Mouse (Mus musculus): ENCODE data around the gene Nup93. TPM values are rescaled to one million over a fixed set of nuclear protein-coding genes. Genes with fewer than 3 reads are reported as not detected.

Nup93 gene
- polyA plus RNA-seq, 1 experiment from 2014 or later, result 63.8 TPM

DNA sequence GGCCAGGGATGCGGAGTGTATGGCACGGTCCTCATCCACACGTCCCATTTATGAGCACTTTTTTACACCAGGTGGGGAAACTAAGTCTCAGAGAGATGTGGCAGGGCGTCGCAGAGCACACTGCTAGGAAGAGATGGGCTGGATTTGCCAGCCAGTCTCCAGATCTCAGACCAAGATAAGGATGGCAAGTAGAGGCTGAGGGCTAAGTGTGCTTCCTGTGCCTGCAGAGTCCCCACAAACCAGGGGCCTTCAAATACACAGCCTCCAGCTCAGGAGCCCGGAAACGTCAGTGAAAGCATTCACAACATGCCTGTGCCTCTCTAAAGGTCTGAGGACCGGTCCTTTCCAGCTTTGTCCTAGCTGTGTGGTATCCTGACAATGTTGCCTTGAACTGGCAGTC lies 123.2 kb downstream of the Nup93 start:
- H3K9me3 ChIP-seq (ENCODE audit: control insufficient read depth, low read length), result no peaks in the 10 kb centered on the region
- no peaks in the 10 kb centered on the region for H3K4me1 ChIP-seq (replicated peaks; ENCODE audit: control insufficient read depth, insufficient read depth, low read length)
- WGBS, result 84% methylated on average over 8 of the region's 8 CpGs
- no peak overlapping the region for H3K27ac ChIP-seq (ENCODE audit: low read length)
- H3K9ac ChIP-seq (replicated peaks; ENCODE audit: low read depth, low read length), result no peak overlapping the region
- H3K4me3 ChIP-seq (replicated peaks; ENCODE audit: low read length), result no peak overlapping the region
- H3K4me2 ChIP-seq (ENCODE audit: low read length), result no peak overlapping the region
- no peaks in the 10 kb centered on the region for H3K36me3 ChIP-seq (ENCODE audit: control insufficient read depth, insufficient read depth)
- no peaks in the 10 kb centered on the region for H3K27me3 ChIP-seq (replicated peaks; ENCODE audit: control insufficient read depth, insufficient read depth, low read length)
- no peak for ATAC-seq

DNA sequence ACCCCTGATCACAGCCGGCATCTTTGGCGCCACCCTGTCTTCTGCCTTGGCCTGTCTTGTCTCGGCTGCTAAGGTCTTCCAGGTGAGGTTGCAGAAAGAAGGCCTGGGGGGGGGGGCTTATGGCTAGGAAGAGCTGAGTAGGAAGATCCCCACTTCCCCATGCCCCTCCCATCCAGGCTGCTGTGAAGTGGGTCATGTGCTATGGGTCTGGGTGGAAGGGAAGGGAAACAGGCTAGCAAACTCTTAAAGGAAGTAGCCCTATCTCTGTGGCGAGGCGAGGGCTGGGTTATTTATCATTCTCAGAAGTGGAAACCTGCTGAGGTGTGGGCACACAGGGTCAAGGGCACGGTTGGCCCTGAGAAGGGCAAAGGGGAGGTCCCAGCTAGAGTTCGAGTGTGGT lies 126.4 kb downstream of the Nup93 start:
- ATAC-seq, result no peak
- no peak overlapping the region for H3K9ac ChIP-seq (replicated peaks; ENCODE audit: low read depth, low read length)
- no peak overlapping the region for H3K4me3 ChIP-seq (replicated peaks; ENCODE audit: low read length)
- no peaks in the 10 kb centered on the region for H3K27me3 ChIP-seq (replicated peaks; ENCODE audit: control insufficient read depth, insufficient read depth, low read length)
- no peaks in the 10 kb centered on the region for H3K4me1 ChIP-seq (replicated peaks; ENCODE audit: control insufficient read depth, insufficient read depth, low read length)
- H3K27ac ChIP-seq (ENCODE audit: low read length), result no peak overlapping the region
- no peaks in the 10 kb centered on the region for H3K36me3 ChIP-seq (ENCODE audit: control insufficient read depth, insufficient read depth)
- 87% methylated on average over 7 of the region's 7 CpGs for WGBS
- no peak overlapping the region for H3K4me2 ChIP-seq (ENCODE audit: low read length)
- H3K9me3 ChIP-seq (ENCODE audit: control insufficient read depth, low read length), result no peaks in the 10 kb centered on the region

DNA sequence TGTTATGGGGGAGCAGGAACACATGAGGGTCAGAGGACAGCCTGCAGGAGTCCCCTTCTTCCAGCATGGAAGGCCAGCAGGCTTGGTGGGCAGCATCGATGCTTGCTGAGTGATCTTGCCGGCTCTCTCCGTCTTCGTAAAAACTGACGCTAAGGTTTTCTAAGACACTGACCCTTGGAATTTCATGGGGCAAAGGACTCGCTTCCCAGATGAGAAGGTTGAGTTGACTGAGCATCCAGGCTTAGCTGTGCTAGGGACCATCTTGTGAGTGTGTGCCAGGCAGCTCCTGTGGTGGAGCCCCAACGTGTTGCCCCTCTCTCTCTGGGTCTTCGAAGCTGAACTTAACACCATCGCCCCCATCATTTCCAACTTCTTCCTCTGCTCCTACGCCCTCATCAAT lies 128.3 kb downstream of the Nup93 start:
- Histone ChIP-seq H3K27ac (ENCODE audit: low read length) (no peak overlapping the region), H3K36me3 (ENCODE audit: control insufficient read depth, insufficient read depth) (no peaks in the 10 kb centered on the region), H3K4me1 (replicated peaks; ENCODE audit: control insufficient read depth, insufficient read depth, low read length) (no peaks in the 10 kb centered on the region), H3K9ac (replicated peaks; ENCODE audit: low read depth, low read length) (no peak overlapping the region), H3K27me3 (replicated peaks; ENCODE audit: control insufficient read depth, insufficient read depth, low read length) (no peaks in the 10 kb centered on the region), H3K9me3 (ENCODE audit: control insufficient read depth, low read length) (no peaks in the 10 kb centered on the region), H3K4me2 (ENCODE audit: low read length) (no peak overlapping the region), H3K4me3 (replicated peaks; ENCODE audit: low read length) (no peak overlapping the region)
- no peak for ATAC-seq
- WGBS, result 91% methylated on average over 10 of the region's 10 CpGs

DNA sequence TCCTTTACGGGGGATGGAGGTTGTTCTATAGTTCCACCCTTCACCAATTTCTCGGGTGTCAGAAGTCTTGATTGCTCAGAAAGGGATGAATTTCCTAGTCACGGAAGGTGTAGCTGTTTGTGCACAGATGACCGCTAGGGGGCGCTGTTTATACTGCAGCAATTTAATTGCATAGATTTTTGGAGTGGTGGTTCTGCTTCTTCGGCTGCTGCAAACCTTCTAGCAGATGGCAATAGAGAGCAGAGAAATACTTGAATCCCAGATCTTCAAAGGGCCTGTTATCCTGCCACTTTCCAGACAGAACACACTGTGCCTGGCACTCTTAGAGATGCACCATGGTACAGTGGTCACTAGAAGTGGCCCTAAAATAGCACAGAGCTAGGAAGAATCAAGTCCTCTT lies 128.9 kb downstream of the Nup93 start:
- no peaks in the 10 kb centered on the region for H3K9me3 ChIP-seq (ENCODE audit: control insufficient read depth, low read length)
- H3K4me3 ChIP-seq (replicated peaks; ENCODE audit: low read length), result no peak overlapping the region
- no peaks in the 10 kb centered on the region for H3K27me3 ChIP-seq (replicated peaks; ENCODE audit: control insufficient read depth, insufficient read depth, low read length)
- H3K9ac ChIP-seq (replicated peaks; ENCODE audit: low read depth, low read length), result no peak overlapping the region
- H3K4me2 ChIP-seq (ENCODE audit: low read length), result no peak overlapping the region
- no peak overlapping the region for H3K27ac ChIP-seq (ENCODE audit: low read length)
- 13% methylated on average over 6 of the region's 6 CpGs for WGBS
- no peak for ATAC-seq
- H3K36me3 ChIP-seq (ENCODE audit: control insufficient read depth, insufficient read depth), result no peaks in the 10 kb centered on the region
- H3K4me1 ChIP-seq (replicated peaks; ENCODE audit: control insufficient read depth, insufficient read depth, low read length), result no peaks in the 10 kb centered on the region

DNA sequence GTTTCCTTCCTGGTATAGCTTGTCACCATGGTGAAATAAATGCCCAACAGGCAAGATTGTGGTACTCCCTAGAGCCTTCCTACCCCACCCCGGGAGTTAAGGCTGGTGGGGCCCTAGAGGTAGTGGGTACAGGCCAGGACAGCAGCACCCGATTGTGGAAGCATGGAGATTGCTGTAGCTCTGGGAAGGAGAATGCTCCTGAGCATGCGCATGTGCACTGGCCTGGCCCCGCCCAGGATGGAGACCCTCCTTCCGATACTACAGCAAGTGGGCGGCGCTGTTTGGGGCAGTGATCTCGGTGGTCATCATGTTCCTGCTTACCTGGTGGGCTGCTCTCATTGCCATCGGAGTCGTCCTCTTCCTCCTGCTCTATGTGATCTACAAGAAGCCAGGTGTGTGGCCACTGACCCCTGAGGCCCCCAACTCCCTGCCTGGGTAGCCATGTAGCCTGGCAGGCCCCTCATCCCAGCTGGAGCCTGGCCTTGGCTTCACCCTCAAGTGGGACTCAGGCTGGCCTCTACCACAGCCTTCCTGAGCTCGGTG lies 129.5 kb downstream of the Nup93 start:
- no peaks in the 10 kb centered on the region for H3K27me3 ChIP-seq (replicated peaks; ENCODE audit: control insufficient read depth, insufficient read depth, low read length)
- H3K4me3 ChIP-seq (replicated peaks; ENCODE audit: low read length), result no peak overlapping the region
- ATAC-seq, result no peak
- H3K27ac ChIP-seq (ENCODE audit: low read length), result no peak overlapping the region
- H3K9me3 ChIP-seq (ENCODE audit: control insufficient read depth, low read length), result no peaks in the 10 kb centered on the region
- no peaks in the 10 kb centered on the region for H3K36me3 ChIP-seq (ENCODE audit: control insufficient read depth, insufficient read depth)
- WGBS, result 90% methylated on average over 11 of the region's 11 CpGs
- no peaks in the 10 kb centered on the region for H3K4me1 ChIP-seq (replicated peaks; ENCODE audit: control insufficient read depth, insufficient read depth, low read length)
- H3K9ac ChIP-seq (replicated peaks; ENCODE audit: low read depth, low read length), result no peak overlapping the region
- no peak overlapping the region for H3K4me2 ChIP-seq (ENCODE audit: low read length)

DNA sequence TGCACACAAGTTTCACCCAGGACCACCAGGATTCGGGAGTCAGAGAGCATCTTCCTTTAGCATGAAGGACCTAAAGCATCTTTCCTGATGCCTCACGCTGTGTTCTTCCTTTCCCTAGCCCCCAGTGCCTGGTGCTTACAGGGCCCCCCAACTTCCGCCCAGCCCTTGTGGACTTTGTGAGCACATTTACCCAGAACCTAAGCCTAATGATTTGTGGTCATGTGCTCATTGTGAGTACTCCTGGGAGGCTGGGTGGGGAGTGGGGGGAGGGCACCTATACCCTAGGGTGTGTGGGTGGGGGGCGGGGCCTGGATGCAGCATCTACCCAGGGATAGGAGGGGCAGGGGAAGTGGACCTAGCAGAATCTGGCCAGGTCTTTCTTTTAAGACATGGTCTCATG lies 131.3 kb downstream of the Nup93 start:
- no peaks in the 10 kb centered on the region for H3K36me3 ChIP-seq (ENCODE audit: control insufficient read depth, insufficient read depth)
- H3K4me3 ChIP-seq (replicated peaks; ENCODE audit: low read length), result no peak overlapping the region
- H3K9me3 ChIP-seq (ENCODE audit: control insufficient read depth, low read length), result no peaks in the 10 kb centered on the region
- no peak for ATAC-seq
- H3K9ac ChIP-seq (replicated peaks; ENCODE audit: low read depth, low read length), result no peak overlapping the region
- H3K27ac ChIP-seq (ENCODE audit: low read length), result no peak overlapping the region
- no peaks in the 10 kb centered on the region for H3K4me1 ChIP-seq (replicated peaks; ENCODE audit: control insufficient read depth, insufficient read depth, low read length)
- no peak overlapping the region for H3K4me2 ChIP-seq (ENCODE audit: low read length)
- H3K27me3 ChIP-seq (replicated peaks; ENCODE audit: control insufficient read depth, insufficient read depth, low read length), result no peaks in the 10 kb centered on the region
- 91% methylated on average over 4 of the region's 4 CpGs for WGBS

DNA sequence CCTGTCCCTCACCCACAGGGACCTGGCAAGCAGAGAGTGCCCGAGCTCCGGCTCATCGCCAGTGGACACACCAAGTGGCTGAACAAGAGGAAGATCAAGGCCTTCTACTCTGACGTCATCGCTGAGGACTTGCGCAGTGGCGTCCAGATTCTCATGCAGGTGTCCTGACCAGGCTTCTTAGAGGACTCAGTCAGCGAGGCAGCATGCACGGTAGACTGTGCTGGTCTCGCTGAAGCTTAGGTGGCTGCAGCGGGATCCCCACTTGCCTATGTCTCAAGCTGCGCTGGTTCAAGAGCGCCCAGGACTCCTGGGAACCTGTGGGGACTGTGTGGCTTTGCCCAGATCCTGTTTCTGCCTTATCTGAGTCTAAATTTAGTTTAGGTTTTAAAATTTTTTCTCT lies 131.9 kb downstream of the Nup93 start:
- H3K4me3 ChIP-seq (replicated peaks; ENCODE audit: low read length), result no peak overlapping the region
- ATAC-seq, result no peak
- H3K27ac ChIP-seq (ENCODE audit: low read length), result no peak overlapping the region
- 91% methylated on average over 13 of the region's 13 CpGs for WGBS
- no peak overlapping the region for H3K4me2 ChIP-seq (ENCODE audit: low read length)
- no peaks in the 10 kb centered on the region for H3K4me1 ChIP-seq (replicated peaks; ENCODE audit: control insufficient read depth, insufficient read depth, low read length)
- no peaks in the 10 kb centered on the region for H3K9me3 ChIP-seq (ENCODE audit: control insufficient read depth, low read length)
- H3K36me3 ChIP-seq (ENCODE audit: control insufficient read depth, insufficient read depth), result no peaks in the 10 kb centered on the region
- no peaks in the 10 kb centered on the region for H3K27me3 ChIP-seq (replicated peaks; ENCODE audit: control insufficient read depth, insufficient read depth, low read length)
- no peak overlapping the region for H3K9ac ChIP-seq (replicated peaks; ENCODE audit: low read depth, low read length)

DNA sequence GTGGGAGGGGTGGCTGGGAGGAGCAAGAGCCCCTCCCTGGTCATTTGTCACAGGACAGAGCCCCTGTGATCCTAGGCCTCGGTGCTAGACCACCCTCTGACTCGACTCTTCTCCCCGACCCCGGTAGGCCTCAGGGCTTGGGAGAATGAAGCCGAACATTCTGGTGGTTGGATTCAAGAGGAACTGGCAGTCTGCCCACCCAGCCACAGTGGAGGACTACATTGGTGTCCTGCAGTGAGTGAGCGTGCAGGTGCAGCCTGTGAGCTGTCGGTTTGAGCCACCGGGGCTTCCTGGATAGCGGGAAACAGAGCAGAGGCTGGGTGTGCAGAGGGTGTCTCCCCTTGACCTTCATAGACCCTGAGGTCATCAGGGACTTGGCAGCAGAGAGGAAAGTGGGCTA lies 134.1 kb downstream of the Nup93 start:
- no peaks in the 10 kb centered on the region for H3K27me3 ChIP-seq (replicated peaks; ENCODE audit: control insufficient read depth, insufficient read depth, low read length)
- no peak overlapping the region for H3K9ac ChIP-seq (replicated peaks; ENCODE audit: low read depth, low read length)
- H3K27ac ChIP-seq (ENCODE audit: low read length), result no peak overlapping the region
- no peak overlapping the region for H3K4me2 ChIP-seq (ENCODE audit: low read length)
- no peak for ATAC-seq
- no peaks in the 10 kb centered on the region for H3K36me3 ChIP-seq (ENCODE audit: control insufficient read depth, insufficient read depth)
- H3K9me3 ChIP-seq (ENCODE audit: control insufficient read depth, low read length), result no peaks in the 10 kb centered on the region
- no peak overlapping the region for H3K4me3 ChIP-seq (replicated peaks; ENCODE audit: low read length)
- 72% methylated on average over 9 of the region's 9 CpGs for WGBS
- H3K4me1 ChIP-seq (replicated peaks; ENCODE audit: control insufficient read depth, insufficient read depth, low read length), result no peaks in the 10 kb centered on the region

DNA sequence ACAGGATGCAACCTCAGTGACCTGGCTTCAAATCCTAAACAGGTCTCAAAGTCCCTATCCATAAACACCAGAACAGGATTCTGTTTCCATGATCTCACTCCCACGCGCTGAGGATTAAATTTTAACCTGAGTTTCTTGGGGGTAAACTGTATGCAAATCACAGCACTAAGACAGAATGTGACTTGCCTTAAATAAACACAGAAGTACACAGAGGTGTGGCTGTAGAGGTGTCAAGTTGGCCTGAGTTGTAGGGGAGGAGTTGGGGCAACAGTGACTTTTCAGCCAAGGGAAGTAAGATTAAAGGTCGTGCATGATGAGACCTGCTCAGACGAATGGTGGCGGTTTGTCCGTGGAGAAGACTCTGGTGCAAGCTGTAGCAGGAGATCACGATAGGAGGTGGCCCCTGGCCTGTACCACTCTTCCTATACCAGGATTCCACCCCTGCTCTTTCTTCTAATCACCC lies 139.7 kb downstream of the Nup93 start:
- Histone ChIP-seq H3K27ac (ENCODE audit: low read length) (no peak overlapping the region), H3K9ac (replicated peaks; ENCODE audit: low read depth, low read length) (no peak overlapping the region), H3K9me3 (ENCODE audit: control insufficient read depth, low read length) (no peaks in the 10 kb centered on the region), H3K27me3 (replicated peaks; ENCODE audit: control insufficient read depth, insufficient read depth, low read length) (no peaks in the 10 kb centered on the region), H3K4me2 (ENCODE audit: low read length) (no peak overlapping the region), H3K36me3 (ENCODE audit: control insufficient read depth, insufficient read depth) (no peaks in the 10 kb centered on the region), H3K4me3 (replicated peaks; ENCODE audit: low read length) (no peak overlapping the region), H3K4me1 (replicated peaks; ENCODE audit: control insufficient read depth, insufficient read depth, low read length) (peaks cover 5% of the 10 kb centered on the region)
- ATAC-seq, result no peak
- 89% methylated on average over 7 of the region's 7 CpGs for WGBS

DNA sequence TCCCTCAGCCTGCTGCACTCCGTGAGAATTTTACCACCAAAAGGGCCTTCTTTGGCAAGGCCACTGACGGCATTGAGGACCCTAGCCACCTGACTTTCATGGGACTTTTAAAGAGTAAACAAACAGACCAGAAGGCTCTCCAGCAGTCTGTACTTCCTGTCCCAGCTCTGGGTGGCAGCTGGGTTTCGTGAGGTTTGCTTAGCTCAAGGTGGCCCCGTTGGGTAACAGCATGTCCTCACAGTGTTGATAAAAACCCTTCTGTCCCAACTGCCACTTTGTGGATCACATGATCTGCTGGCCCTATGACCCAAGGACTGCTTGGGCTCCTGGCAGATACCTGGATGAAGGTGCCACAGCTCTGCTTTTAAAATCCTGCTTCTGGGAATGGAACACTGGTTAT lies 140.2 kb downstream of the Nup93 start:
- 86% methylated on average over 4 of the region's 4 CpGs for WGBS
- Histone ChIP-seq H3K27ac (ENCODE audit: low read length) (no peak overlapping the region), H3K9ac (replicated peaks; ENCODE audit: low read depth, low read length) (no peak overlapping the region), H3K27me3 (replicated peaks; ENCODE audit: control insufficient read depth, insufficient read depth, low read length) (no peaks in the 10 kb centered on the region), H3K9me3 (ENCODE audit: control insufficient read depth, low read length) (no peaks in the 10 kb centered on the region), H3K36me3 (ENCODE audit: control insufficient read depth, insufficient read depth) (no peaks in the 10 kb centered on the region), H3K4me3 (replicated peaks; ENCODE audit: low read length) (no peak overlapping the region), H3K4me1 (replicated peaks; ENCODE audit: control insufficient read depth, insufficient read depth, low read length) (peaks cover 5% of the 10 kb centered on the region), H3K4me2 (ENCODE audit: low read length) (no peak overlapping the region)
- no peak for ATAC-seq
